Mouse (Mus musculus) gastrocnemius, postnatal 25 days (tissue): ENCODE data around the gene Ube2u. TPM values are rescaled to one million over a fixed set of nuclear protein-coding genes. Genes with fewer than 3 reads are reported as not detected.
A peak's percentile ranks its signal among the peaks of the same experiment; 100 is the strongest.
"Not testable (repeated sequence)": the region's sequence is repeated elsewhere in the genome, so short reads cannot be mapped to it uniquely, and the experiment has no call there.

Experiments used
- DNase-seq: peaks from one replicate; pipeline ENCODE4 v3.0.0; 2022
- long read RNA-seq, 2 experiments: library from polyadenylated mRNA; stranded (forward); transcript quantifications; one replicate each; pipeline ENCODE4 v2.0.0; 2021
- total RNA-seq, 2 experiments: library from RNA; stranded (reverse); gene quantifications; 1 replicate in 1 of 2; 2 replicates in 1 of 2; pipeline ENCODE4 v1.2.3; 2021

The Ube2u gene
- not detected for total RNA-seq
- long read RNA-seq, experiment 1, result 0 reads
- long read RNA-seq, experiment 2, result 0 reads

- DNase-seq, result no peak
These were observed at the start of gene Ube2u for GRCm38 (mm10) chr4:100478592-100479321. Gene Ube2u (plus strand): TSS chr4:100478849.

- peak; percentile 30 for DNase-seq
These were observed 49.2 kb upstream of the Ube2u start for GRCm38 (mm10) chr4:100429371-100429900.

- DNase-seq, result no peak
These were observed 43.1 kb upstream of the Ube2u start for GRCm38 (mm10) chr4:100435281-100436168.

- no peak for DNase-seq
These were observed 42.5 kb upstream of the Ube2u start for GRCm38 (mm10) chr4:100436169-100436547.

GRCm38 (mm10) chr4:100446897-100447296, 31.8 kb upstream of the Ube2u start:
- no peak for DNase-seq

- peak; percentile 21 for DNase-seq
These were observed 16.0 kb upstream of the Ube2u start for GRCm38 (mm10) chr4:100462493-100463120.

- no peak for DNase-seq
These were observed 9.8 kb downstream of the Ube2u start for GRCm38 (mm10) chr4:100488447-100488846.

- DNase-seq, result no peak
These were observed 16.5 kb downstream of the Ube2u start for GRCm38 (mm10) chr4:100495176-100495575.

GRCm38 (mm10) chr4:100496521-100496920, 17.9 kb downstream of the Ube2u start:
- peak; percentile 16 for DNase-seq

- no peak for DNase-seq
These were observed 19.5 kb downstream of the Ube2u start for GRCm38 (mm10) chr4:100498192-100498591.

GRCm38 (mm10) chr4:100499037-100499601, 20.5 kb downstream of the Ube2u start:
- DNase-seq, result not testable (repeated sequence)

GRCm38 (mm10) chr4:100503337-100503736, 24.7 kb downstream of the Ube2u start:
- no peak for DNase-seq

GRCm38 (mm10) chr4:100517646-100518045, 39.0 kb downstream of the Ube2u start:
- DNase-seq, result no peak

GRCm38 (mm10) chr4:100522534-100522933, 43.9 kb downstream of the Ube2u start:
- no peak for DNase-seq

GRCm38 (mm10) chr4:100524741-100525140, 46.1 kb downstream of the Ube2u start:
- DNase-seq, result no peak

- DNase-seq, result no peak
These were observed 47.6 kb downstream of the Ube2u start for GRCm38 (mm10) chr4:100526296-100526695.

- no peak for DNase-seq
These were observed 48.4 kb downstream of the Ube2u start for GRCm38 (mm10) chr4:100527086-100527485.

- DNase-seq, result no peak
These were observed 48.9 kb downstream of the Ube2u start for GRCm38 (mm10) chr4:100527554-100528001.

- no peak for DNase-seq
These were observed 55.0 kb downstream of the Ube2u start for GRCm38 (mm10) chr4:100533607-100534006.

GRCm38 (mm10) chr4:100534946-100535345, 56.3 kb downstream of the Ube2u start:
- DNase-seq, result no peak

- DNase-seq, result no peak
These were observed 59.2 kb downstream of the Ube2u start for GRCm38 (mm10) chr4:100537898-100538297.

- DNase-seq, result no peak
These were observed 60.8 kb downstream of the Ube2u start for GRCm38 (mm10) chr4:100539483-100539882.
